Mouse (Mus musculus): ENCODE results near the gene Wdr82. TPM values are rescaled to one million over a fixed set of nuclear protein-coding genes. Genes with fewer than 3 reads are reported as not detected.
"Not testable (repeated sequence)": the region's sequence is repeated elsewhere in the genome, so short reads cannot be mapped to it uniquely, and the experiment has no call there.

Wdr82 gene
- total RNA-seq, 2 experiments from 2014 or later = 134 TPM

- peak; percentile 21; the same call in 1 of the 2 replicates for TF ChIP-seq CTCF (conservative IDR thresholded peaks at IDR 0.05)
- H3K27ac ChIP-seq; DNase-seq (ENCODE audit: low spot score in 2 of 2); H3K4me3 ChIP-seq: not testable (repeated sequence)
Observed at GRCm38 (mm10) chr9:106169006-106169405, 1.7 kb upstream of the Wdr82 start.

- no peak for DNase-seq (ENCODE audit: low spot score in 2 of 2)
- Histone ChIP-seq H3K27ac (peak overlapping the region; percentile 95; the same call in 1 of the 2 replicates), H3K4me3 (peak overlapping the region; percentile 94; the same call in 1 of the 2 replicates)
- TF ChIP-seq CTCF (conservative IDR thresholded peaks at IDR 0.05) = no peak
Observed at GRCm38 (mm10) chr9:106169917-106170316, 811 bp upstream of the Wdr82 start.

GRCm38 (mm10) chr9:106171346-106172158 is 824 bp downstream of the Wdr82 start:
- no peak for TF ChIP-seq CTCF (conservative IDR thresholded peaks at IDR 0.05)
- Histone ChIP-seq H3K27ac (peak overlapping the region; percentile 95), H3K4me3 (peak overlapping the region; percentile 94)
- peak in 1 of 2 experiments; percentile 44 for DNase-seq (ENCODE audit: low spot score in 2 of 2)

GRCm38 (mm10) chr9:106172527-106172926 is 1.8 kb downstream of the Wdr82 start:
- TF ChIP-seq CTCF (conservative IDR thresholded peaks at IDR 0.05) = no peak
- H3K4me3 ChIP-seq = peak overlapping the region; percentile 94
- peak overlapping the region; percentile 95 for H3K27ac ChIP-seq
- DNase-seq (ENCODE audit: low spot score in 2 of 2) = no peak

GRCm38 (mm10) chr9:106173363-106173762 is 2.6 kb downstream of the Wdr82 start:
- H3K27ac ChIP-seq = no peak overlapping the region
- TF ChIP-seq CTCF (conservative IDR thresholded peaks at IDR 0.05) = peak; percentile 19; the same call in 1 of the 2 replicates
- no peak for DNase-seq (ENCODE audit: low spot score in 2 of 2)
- peak overlapping the region; percentile 94 for H3K4me3 ChIP-seq

- H3K27ac ChIP-seq = no peak overlapping the region
- DNase-seq (ENCODE audit: low spot score in 2 of 2) = no peak
- H3K4me3 ChIP-seq = no peak overlapping the region
- TF ChIP-seq CTCF (conservative IDR thresholded peaks at IDR 0.05) = no peak
Observed at GRCm38 (mm10) chr9:106175552-106176200, 4.9 kb downstream of the Wdr82 start.

- TF ChIP-seq CTCF (conservative IDR thresholded peaks at IDR 0.05) = no peak
- no peak overlapping the region for H3K27ac ChIP-seq
- H3K4me3 ChIP-seq = no peak overlapping the region
- no peak for DNase-seq (ENCODE audit: low spot score in 2 of 2)
Observed at GRCm38 (mm10) chr9:106176769-106177168, 6.0 kb downstream of the Wdr82 start.

- no peak for TF ChIP-seq CTCF (conservative IDR thresholded peaks at IDR 0.05)
- Histone ChIP-seq H3K27ac (no peak overlapping the region), H3K4me3 (no peak overlapping the region)
- DNase-seq (ENCODE audit: low spot score in 2 of 2) = no peak
Observed at GRCm38 (mm10) chr9:106177799-106178198, 7.1 kb downstream of the Wdr82 start.

- no peak for DNase-seq (ENCODE audit: low spot score in 2 of 2)
- TF ChIP-seq CTCF (conservative IDR thresholded peaks at IDR 0.05) = no peak
- no peak overlapping the region for H3K4me3 ChIP-seq
- H3K27ac ChIP-seq = no peak overlapping the region
Observed at GRCm38 (mm10) chr9:106179454-106179853, 8.7 kb downstream of the Wdr82 start.

GRCm38 (mm10) chr9:106179964-106180363 is 9.2 kb downstream of the Wdr82 start:
- no peak overlapping the region for H3K4me3 ChIP-seq
- H3K27ac ChIP-seq = no peak overlapping the region
- no peak for TF ChIP-seq CTCF (conservative IDR thresholded peaks at IDR 0.05)
- no peak for DNase-seq (ENCODE audit: low spot score in 2 of 2)

- Histone ChIP-seq H3K27ac (no peak overlapping the region), H3K4me3 (no peak overlapping the region)
- TF ChIP-seq CTCF (conservative IDR thresholded peaks at IDR 0.05) = no peak
- no peak for DNase-seq (ENCODE audit: low spot score in 2 of 2)
Observed at GRCm38 (mm10) chr9:106182146-106182545, 11.4 kb downstream of the Wdr82 start.

GRCm38 (mm10) chr9:106183996-106184395 is 13.3 kb downstream of the Wdr82 start:
- no peak overlapping the region for H3K4me3 ChIP-seq
- H3K27ac ChIP-seq = no peak overlapping the region
- TF ChIP-seq CTCF (conservative IDR thresholded peaks at IDR 0.05) = no peak
- DNase-seq (ENCODE audit: low spot score in 2 of 2) = no peak

GRCm38 (mm10) chr9:106191355-106191754 is 20.6 kb downstream of the Wdr82 start:
- Histone ChIP-seq H3K4me3 (no peak overlapping the region), H3K27ac (peak overlapping the region; percentile 18)
- no peak for DNase-seq (ENCODE audit: low spot score in 2 of 2)
- TF ChIP-seq CTCF (conservative IDR thresholded peaks at IDR 0.05) = no peak

All from layer of hippocampus, adult 2 months (tissue).